Mouse (Mus musculus) heart, postnatal 36 days (tissue): ENCODE measurements around the gene Eml6. TPM values are rescaled to one million over a fixed set of nuclear protein-coding genes. Genes with fewer than 3 reads are reported as not detected.
"Not testable (repeated sequence)": the region's sequence is repeated elsewhere in the genome, so short reads cannot be mapped to it uniquely, and the experiment has no call there.

ENCODE experiments used
- DNase-seq, 2 experiments: peaks; one replicate each; pipeline ENCODE4 v3.0.0; 2021 to 2022
- intact Hi-C: fragments of 180-260 bp; cut with DNase I; formaldehyde crosslinking; loops from one replicate; pipeline ENCODE4 v1.15.1; 2025
- total RNA-seq, 2 experiments: library from RNA; stranded (reverse); gene quantifications; 2 replicates each; pipeline ENCODE4 v1.2.3; 2021

Eml6 gene
- total RNA-seq, 2 experiments from 2014 or later, result 2.4 to 2.7 TPM

DNA sequence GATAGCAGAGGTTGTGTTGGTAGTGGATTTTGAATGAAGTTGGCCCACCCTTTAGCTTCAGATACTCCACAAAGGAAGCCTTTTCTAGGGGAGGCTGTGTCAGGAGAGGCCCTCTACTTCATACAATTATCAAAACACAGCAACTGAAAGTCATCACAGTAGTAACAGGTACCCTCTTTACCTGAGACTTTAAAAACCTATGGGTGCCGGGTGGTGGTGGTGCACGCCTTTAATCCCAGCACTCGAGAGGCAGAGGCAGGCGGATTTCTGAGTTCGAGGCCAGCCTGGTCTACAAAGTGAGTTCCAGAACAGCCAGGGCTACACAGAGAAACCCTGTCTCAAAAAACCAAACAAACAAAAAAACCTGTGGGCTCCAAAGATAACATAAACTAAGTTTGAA is 269.8 kb downstream of the Eml6 start:
- intact Hi-C loops, DNase-seq: not testable (repeated sequence)

DNA sequence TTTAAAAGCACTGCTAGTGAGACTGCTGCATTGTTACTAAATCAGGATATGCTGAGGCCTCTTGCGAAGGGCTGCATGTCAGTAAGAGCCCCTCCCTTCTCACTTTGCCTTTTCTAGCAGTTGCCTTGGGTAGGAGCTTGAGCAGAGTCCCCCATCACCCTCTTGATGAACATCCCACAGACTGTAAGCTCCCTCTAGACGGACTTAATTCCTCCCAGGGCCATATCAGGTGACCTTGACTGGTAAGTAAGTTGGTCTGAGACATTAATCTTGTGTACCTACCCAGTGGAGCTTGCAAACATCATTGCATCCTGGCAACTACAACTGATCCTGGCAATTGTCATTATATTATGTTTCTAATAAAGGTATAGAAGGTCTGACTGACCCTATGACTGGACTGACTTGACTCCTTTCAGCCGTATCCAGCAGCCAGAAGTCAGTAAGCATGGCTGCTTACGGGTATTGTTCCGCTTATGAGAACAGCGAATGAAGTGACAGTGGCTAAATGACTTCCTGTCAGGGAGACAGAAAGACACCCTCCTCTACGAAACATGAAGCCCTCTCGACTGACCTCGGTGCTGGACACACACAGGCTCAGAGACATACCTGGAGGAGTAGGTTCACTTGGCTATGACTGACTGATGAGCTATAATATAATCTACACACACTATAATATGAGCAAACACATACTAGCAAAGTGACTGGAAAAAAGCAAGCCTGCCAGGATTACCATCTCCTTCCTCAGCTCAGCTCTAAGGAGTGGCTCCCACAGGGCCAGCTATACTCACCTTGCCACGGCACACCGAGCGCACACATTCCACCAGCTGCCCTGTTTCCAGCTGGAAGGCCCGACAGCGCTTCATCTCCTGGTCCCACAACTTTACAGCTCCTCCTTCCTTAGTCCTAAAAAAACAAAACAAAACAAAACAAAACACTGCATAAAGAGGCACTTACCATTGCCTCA is 273.9 kb downstream of the Eml6 start:
- intact Hi-C loops, result no loop called here
- no peak for DNase-seq

DNA sequence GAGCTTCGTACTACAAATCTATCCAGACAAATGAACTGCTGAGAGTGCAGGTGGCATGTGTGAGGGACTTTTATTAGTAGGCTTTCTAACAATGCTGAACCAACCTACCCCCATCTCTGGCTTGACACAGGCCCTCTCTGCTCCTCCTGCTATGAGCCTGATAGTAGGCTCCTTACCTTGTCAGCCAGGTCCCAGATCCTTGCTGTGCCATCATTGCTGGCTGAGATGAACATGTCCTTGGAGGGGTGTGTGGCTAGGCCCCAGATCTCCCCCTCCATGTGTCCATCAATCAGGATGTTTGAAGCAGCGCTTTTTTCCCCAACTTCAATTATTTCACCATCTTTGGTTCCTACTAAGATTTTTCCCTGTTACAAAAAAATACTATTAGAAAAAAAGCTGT is 274.8 kb downstream of the Eml6 start:
- DNase-seq, result no peak

DNA sequence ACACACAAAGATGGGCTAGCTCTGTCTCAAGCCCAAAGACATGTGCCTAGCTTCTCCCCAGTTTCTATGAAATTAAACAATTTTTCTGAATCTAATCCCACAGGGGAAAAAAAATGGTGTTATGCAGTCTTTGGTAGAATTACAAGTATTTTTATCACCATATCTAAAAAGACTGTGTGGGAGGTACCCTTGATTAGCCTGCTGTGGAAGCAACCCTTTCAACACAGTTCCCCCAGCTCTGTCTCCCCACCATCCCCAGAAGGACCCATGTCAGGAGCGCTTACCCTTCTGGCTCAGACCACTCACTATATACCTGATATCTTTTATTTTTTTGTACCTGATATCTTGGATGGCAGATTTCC is 276.4 kb downstream of the Eml6 start:
- DNase-seq, result no peak
- intact Hi-C loops, result no loop called here

More for the DNA sequence above, 274.8 kb downstream of the Eml6 start:
- intact Hi-C loops, result no loop called here

DNA sequence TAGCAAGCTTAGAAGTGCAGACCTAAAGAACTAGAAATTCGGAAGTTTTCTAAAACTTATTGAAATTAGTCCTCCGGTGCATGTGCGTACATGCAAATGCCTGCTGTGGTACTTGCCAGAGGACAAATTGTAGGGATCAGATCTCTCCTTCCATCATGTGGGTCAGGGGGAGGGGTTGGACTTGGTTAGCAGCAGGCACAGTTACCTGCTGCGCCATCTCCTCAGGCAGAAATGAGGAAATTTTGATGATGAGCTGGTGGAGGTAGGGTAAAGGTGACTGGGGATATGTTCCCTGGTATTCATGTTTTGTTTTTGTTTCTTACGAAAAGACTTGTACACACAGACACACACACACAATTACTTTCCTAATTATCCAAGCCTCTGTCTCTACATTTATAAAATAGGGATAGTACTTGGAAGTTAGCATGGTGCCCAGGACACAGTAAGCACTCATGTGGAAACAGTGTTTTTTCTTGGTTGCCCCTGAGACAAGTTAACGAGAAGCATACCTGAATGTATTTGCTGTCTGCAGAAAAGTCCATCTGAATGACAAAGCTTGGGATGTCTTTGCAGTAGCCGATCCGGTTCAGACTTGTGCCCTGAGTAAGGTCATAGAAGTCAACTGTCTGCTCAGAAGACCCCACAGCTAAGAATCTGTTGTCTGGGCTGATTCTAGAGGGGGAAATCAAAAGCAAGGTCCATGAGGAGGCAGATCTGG is 276.9 kb downstream of the Eml6 start:
- no peak for DNase-seq
- intact Hi-C loops, result no loop called here

DNA sequence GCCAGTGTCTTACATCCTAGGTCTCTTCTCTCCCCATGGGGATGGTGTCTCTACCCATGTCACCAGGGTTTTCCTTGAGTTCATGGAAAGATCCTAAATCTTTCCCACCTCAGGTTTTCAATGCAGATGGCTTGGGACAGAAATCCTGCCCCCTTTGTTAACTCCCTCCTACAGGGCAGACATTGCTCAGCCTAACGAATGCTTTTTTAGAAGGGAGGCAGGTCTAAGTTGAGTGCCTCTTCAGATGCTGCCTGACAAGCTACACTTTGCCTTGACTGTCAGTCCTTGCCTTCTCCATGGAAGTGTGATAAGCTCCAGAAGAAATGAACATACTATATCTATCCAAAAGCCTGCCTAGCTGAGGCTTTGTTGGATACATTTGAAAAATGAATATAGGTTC is 278.0 kb downstream of the Eml6 start:
- DNase-seq, result no peak
- intact Hi-C loops, result no loop called here

DNA sequence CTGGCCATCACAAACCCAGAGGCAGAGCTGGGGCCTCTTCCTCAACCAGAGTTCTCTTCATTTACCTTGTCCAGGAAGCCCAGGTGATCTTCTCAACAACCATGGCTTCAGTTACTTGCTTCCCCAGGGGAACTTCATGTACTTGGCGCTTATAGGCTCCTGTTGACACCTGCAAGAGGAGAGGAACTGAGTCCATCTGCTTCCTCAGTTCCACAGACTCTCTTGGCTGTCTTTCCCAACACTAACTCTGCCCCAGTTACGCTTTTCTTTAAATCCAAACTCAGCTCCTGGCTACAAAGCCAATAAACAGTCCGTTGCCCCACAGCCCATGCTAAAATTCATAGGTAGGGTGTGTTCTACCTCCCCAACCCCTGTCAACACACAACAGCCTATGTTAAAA is 278.5 kb downstream of the Eml6 start:
- intact Hi-C loops, result no loop called here
- DNase-seq, result no peak

DNA sequence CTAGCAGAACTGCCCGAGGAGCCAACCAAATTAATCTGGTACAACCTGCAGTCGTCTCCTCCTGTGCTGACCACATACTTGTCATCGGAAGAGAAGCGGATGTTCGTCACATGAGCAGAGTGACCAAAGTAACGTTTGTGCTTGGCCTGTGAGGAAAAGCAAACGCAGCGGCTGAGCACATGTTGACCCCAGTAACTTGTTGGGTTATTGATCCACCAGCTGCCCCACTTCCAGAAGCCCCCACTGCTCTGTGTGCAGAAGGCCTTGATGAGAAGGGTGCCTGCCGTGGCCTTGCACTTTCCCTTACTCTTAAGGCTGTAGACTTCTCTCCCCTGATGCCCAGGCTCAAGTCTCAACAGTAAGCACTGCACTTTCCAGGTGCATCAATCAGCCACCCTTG is 279.6 kb downstream of the Eml6 start:
- intact Hi-C loops, result no loop called here
- no peak for DNase-seq

DNA sequence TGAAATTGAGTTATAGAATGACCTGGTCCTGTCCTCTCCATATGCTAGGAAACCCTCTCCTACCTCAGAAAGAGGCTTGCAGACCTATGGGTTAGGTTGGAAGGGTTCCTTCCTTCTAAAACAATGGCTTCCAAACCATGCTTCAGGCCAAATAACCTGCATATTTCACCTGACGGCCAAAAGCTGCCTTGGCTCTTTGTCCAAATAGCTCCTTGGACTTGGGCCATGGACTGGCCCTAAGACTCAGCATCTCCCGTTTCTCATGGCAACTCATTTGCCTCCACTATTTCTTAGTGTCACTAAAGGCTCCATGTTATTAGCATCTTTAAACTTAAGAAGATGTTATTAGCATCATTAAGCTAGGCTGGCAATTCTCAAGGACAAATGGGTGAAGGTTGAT is 280.3 kb downstream of the Eml6 start:
- no peak for DNase-seq
- intact Hi-C loops, result no loop called here

DNA sequence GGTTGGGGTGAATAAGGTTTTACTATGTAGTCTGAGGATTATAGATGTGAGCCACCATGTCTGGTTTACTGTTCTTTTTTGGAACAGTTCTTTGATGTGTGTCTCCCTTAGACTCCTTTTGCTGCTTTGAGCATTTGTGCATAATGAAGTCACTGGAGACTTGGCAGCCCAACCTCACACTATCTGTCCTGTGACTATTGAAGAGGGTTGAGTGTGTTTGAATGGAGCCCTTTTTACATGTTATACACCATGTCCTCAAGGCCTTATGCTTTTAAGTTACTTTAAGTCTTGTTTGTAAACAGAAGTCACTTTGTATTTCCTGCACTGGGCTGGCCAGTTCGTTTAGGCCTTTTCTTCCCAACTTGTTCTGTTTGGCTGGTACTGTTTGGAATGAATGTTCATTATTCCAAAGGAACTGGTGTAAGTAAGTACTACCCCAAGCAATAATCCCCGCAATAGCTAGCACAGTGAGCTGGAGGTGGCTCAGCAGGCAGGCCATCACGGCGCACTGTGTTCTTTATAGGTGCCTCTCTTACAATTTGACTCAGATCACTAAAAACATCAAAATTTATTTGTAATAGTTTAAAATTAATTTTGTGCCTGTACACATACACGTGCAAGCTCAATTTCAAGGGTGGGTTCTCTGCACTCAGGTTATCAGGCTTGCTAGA is 280.9 kb downstream of the Eml6 start:
- DNase-seq, result no peak
- intact Hi-C loops, result no loop called here

DNA sequence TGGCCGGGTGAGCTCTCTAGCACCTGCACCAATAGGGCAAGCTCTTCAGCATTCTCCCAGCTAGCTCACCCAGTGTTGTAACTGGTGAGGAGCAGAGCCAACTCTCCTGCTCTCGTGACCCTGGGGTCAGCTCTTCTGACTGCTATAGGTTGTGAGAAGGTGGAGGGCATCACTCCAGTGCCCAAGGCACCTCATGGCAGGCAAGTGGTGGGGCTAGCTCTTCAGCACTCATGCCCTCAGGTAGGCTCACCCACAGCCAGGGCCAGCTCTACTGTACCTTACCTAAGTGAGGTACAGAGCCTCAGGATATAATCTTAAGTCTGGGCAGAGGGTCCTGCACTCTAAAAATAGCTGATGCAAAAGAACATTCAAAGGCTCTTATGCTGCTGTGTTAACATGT is 286.1 kb downstream of the Eml6 start:
- intact Hi-C loops, result no loop called here
- DNase-seq, result no peak

DNA sequence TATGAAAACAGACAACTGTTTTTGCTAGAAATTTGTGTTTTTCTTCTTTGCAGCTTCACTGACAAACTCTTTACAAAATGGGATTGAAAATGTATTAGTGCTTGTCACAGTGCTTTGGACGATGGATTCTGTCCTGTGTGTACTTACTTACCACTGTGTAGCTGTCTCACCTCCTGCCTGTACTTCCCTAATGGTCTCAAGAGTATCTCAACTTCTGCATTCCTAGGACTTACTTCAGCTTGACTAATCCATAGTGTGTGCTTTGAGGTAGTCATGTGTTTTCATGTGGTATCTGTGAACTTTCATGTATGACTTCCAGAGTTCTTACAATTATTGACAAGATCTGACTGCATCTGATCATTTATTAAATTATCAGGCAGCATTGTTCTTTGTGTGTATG is 297.9 kb downstream of the Eml6 start:
- intact Hi-C loops, result no loop called here
- DNase-seq, result no peak

DNA sequence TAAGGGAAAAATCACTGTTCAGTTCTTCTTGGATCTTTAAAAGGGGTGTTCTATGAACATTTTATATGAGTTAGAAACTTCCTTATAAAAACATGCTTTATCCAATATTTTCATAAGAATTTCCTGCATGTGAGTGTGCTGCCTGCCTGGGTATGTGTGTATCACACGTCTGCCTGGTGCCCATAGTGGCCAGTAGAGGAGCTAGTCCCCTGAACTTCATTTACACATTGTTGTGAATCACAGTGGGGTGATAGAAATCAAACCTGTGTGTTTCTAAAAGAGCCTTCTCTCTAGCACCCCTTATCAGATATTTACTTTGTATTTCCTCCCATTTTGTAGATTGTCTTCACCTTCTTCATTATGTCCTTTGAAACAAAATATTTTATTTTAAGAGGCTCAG is 300.2 kb downstream of the Eml6 start:
- no peak for DNase-seq
- intact Hi-C loops, result no loop called here

DNA sequence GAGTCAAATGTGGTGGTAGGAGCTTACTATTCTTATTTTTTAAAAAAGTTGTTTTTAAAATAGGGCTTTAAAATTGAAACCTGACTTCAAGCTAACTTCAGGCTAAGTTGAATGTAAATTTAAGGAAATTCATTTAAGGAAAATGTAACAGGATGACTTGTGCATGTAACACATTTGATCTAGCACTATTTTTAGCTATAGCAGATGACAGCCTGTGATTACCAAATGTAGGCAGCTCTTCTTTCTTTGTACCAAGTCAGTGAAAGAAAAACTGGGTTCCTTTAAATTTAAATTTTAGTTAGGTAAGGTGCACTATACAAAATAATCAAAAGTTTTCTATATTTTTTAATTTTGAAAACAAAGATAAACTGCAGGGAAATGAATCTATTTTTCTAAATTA is 300.7 kb downstream of the Eml6 start:
- DNase-seq, result no peak
- intact Hi-C loops, result no loop called here

DNA sequence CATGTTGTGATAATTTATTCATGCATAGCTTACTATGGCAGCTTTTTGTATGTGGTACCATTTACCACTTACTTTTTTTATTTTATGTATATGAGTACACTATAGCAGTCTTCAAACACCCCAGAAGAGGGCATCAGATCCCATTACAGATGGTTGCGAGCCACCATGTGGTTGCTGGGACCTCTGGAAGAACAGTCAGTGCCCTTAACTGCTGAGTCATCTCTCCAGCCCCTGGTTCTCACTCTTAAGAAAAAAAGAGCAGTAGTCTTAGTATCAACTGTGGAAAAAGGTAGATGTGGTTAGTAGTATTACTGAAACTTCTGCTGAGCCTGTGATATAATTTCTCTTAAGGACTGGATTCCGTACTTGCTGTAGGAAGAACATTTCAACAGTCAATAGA is 301.6 kb downstream of the Eml6 start:
- DNase-seq, result no peak
- intact Hi-C loops, result no loop called here

DNA sequence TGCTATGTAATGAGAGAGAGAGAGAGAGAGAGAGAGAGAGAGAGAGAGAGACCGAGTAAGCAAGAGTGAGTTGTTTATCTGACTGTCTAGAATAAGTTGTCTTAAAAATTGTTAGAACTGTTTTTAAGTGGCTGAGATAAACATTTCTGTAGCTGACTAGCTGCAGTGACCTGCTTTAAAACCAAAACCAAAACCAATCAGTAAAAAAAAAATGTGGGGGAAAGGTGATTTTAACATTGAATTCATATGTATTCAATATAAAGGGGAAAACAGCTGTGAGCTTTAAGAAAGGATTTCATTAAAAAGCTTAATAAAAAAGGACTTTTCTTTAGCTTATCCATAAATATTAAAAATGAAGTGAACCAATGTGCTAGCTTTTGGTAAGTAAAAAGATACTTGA is 306.2 kb downstream of the Eml6 start:
- DNase-seq, result no peak
- intact Hi-C loops, result loop anchor here (5.0 kb wide), 1 partner anchor 142 kb away; no protein-coding TSS in a partner anchor

DNA sequence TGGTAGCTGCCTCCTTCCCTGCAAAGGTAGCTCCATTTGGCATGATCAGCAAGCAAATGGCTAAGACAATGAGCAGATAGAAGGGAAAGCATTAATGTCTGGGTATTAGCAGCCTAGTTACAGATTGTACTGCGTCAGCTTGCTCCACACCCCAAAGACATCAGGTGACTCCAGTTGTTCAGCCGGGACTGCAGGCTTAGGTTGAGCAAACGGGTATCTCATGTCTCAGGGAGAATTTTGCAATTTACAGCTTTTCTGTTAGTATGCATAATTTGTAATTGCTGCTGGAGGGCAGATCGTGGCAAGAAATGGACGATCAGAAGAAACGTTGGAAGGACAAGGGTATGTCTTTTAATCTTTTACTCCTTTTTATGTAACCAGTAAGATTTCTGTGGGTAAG is 307.3 kb downstream of the Eml6 start:
- intact Hi-C loops, result loop anchor here (5.0 kb wide), 1 partner anchor 141 kb away; no protein-coding TSS in a partner anchor
- DNase-seq, result no peak

DNA sequence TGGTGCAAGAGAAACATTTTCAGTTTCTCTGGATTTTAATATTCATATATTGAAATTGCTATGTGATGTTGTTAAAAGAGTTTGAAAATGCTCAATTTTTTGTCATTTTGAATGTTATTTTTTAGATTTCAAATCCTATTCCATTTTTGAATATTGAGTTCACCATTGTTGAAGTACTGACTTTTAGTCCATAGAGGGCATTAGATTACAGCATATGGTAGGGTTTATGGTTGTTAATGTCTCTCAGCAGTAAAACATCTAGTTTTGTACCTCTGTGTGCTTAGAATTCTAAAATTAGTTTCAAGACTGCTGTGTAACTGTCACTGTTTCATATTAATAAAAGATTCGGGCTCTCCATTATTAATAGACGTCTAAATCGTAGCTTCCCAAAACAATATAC is 310.3 kb downstream of the Eml6 start:
- intact Hi-C loops, result loop anchor here (2.0 to 5.0 kb wide), 3 partner anchors 138 to 447 kb away; no protein-coding TSS in a partner anchor
- DNase-seq, result no peak

DNA sequence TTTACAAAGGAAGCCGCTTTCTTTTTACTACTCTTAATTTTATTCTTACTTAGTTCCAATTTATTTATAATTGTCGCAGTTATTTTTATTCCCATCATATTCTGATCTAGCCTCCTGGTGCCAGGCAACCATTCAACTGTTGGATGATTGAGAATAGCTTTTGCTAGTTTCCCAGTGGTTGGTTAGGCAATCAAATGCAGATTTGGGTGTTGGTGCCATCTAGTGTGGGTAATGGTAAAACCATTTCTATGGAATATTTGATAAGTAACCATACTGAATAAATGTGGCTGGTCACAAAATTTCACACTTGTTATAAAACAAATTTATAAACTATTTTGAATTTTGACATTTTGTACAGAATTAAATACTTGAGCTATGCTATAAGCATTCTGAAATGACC is 311.0 kb downstream of the Eml6 start:
- intact Hi-C loops, result loop anchor here (2.0 to 5.0 kb wide), 3 partner anchors 137 to 446 kb away; no protein-coding TSS in a partner anchor
- DNase-seq, result no peak

DNA sequence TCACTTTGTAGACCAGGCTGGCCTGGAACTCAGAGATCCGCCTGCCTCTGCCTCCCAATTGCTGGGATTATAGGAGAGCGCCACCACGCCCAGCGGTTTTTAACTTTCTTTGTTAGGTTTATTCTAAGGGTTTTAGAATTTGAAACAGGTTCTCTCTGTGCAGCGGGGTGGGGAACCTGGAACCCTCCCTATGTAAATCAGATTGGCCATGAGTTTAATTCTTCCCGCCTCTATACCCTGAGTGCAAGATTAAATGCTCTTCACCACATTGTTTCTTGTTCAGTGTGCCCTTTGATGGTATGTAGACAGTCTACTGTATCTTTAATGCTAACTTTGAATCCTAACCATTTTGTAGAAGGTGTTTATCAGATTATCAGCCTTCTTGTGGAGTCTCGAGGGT is 311.7 kb downstream of the Eml6 start:
- DNase-seq, result no peak
- intact Hi-C loops, result loop anchor here (2.0 kb wide), 2 partner anchors 171 to 445 kb away; no protein-coding TSS in a partner anchor

DNA sequence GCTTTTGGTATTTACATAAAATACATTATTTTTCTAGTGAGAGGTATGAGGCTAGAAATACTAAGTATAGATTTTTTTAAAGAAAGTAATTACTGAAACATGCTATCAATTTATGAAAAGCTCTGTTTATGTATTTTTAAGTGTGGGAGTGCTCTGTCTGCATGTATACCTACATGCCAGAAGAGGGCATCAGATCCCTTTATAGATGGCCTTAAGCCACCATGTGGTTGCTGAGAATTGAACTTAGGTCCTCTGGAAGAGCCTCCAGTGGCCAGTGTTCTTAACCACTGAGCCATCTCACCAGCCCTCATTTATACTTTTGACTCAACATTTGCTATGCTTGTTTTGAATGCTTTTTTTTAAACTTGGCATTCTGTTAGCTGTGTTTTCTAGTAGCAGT is 316.3 kb downstream of the Eml6 start:
- no peak for DNase-seq
- intact Hi-C loops, result no loop called here
